Mouse (Mus musculus) ES-CJ7 (cell line): ENCODE measurements at regions not wholly inside any gene's neighbourhood (a gene's known extent, or its start where the extent isn't known, plus 50 kb on each side); places are given as distances from the start of the nearest gene placed in this dataset.
A peak's percentile ranks its signal among the peaks of the same experiment; 100 is the strongest.

ENCODE experiments used
- DNase-seq: peaks from one replicate; pipeline ENCODE4 v3.0.0; 2011; ENCODE audit warnings: low read depth, low spot score

DNA sequence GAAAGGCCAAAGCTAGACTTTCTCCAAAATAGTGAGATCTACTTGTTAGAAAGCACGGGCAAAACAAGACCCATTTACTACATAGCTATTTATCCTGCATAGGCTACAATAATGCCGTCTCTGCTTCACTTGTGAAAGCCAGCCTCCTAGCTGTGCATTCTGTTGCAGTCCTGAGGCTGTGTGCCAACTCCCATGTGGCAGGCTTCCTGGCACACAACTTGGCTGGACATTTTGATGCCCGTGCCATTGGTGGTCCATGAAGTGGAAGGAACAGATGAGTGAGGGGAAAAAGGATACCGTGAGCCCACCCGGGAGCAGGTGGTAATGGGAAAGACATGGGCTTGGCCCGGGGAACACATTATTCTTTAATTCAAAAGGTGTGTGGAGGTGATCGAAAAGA is 120.4 kb downstream of the Csl start:
- DNase-seq: no peak

DNA sequence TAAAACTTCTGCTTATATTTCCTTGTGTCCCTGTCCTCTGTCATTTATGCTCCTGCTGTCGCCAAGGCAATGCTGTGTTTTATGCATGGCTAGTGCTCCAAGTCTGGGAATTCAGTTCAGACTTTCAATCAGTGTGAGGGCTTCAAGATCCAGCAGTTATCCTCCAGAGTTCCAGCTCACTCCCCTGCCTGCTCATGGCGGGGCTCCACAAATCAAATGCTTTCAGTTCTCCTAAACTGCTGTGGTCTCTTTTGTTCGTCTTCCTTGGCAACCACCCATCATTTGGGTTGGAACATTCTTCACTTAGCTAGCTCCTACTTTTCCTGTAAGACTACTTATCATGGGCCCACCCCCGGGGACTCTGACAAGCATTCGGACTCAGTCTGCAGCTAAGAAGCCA is 120.0 kb downstream of the Csl start:
- DNase-seq: no peak

DNA sequence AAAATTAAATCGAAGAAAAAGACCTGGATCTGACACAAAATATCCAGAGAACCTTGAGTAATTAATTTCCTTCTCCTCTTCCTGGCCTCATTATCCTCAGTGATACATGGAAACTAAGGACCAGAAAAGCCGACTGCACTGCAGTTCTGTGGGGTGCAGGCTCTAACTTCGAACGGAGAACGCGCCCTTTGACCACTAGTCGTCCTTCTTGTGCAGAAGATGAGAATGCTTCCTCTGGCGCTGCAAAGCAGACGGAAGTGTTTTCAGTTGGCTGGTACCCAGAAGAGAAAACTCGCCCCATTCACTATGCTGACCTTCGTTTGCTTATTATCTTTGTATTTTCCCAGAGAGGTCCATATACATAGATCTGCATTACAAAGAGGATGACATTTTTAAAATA is 117.7 kb downstream of the Csl start:
- peak; percentile 65 for DNase-seq

DNA sequence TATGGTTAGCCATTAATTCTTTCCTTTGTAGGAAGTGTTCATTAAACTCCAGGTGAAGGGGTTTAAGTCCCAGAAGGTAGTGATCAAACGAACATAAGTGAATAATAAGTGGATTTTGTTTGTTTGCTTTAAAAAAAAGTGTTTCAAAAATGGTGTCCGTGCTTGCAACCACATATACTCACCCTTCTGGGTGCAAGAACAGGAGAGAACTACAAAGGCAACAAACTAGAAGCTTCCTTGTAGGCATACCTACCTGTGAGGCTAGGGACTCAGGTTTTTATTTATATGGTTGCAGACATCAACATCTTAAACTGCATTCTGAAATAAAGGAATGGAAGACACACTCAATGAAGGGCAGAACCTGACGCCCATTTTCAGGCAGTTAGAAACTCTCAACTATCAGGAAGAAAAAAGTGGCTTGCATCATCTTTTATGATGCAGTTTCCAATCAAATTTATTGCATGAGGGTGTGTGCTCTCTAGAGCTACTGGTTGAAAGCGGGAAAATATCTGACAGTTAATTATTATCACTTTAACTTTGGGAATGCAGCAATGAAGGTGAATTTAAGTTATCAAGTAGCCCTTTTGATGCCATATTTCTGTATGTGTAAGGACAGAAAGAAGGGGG is 117.1 kb downstream of the Csl start:
- no peak for DNase-seq

DNA sequence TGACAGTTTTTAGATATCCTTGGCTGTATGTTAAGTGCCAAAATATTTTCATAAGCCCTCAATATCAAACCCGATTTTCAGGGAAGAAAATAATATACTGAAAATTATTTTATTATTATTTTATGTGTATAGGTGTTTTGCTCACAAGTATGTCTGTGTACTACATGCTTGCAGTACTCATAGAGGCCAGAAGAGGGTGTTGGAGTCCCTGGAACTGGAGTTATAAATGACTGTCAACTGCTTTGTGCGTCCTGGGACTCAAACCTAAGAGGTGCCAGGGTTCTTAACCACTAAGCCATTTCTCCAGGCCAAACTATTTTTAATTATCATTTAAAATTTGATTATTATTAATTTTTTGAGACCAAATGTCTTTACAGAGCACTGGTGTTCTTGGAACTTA is 114.5 kb downstream of the Csl start:
- DNase-seq: peak; percentile 58

DNA sequence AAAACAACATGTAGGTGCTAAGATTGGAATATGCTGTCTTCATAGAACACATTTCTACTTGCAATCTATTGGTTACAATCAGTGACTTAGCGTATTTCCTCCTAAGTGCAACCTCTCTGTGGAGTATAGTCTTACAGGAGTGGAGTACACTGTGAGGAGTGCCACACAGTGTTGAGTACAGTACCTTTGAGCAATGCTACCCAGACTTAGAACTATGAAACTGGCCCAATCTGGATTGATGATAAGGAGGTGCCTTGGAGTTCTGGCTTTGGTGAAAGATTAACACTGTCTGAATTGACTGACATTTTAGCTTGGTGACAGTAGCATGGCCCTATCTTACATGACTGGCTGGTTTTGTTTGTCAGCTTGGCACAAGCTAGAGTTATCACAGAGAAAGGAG is 107.4 kb downstream of the Csl start:
- no peak for DNase-seq

DNA sequence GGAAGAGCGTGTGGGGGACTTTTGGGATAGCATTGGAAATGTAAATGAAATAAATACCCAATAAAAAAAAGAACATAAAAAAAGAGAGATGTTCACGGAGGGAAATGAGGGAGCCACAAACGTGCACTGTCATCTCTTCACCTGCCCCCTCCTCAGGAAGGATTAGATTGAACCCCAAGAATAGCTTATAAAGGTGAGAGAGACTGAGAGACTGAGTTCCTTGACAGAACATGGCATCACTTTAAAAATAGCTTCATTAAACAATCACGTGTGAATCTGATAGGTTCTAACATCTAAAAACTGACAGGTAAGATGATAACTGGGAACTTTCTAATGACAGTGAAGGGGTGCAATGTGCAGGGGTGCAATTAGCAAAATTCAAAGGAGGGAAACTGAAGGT is 105.2 kb downstream of the Csl start:
- DNase-seq: no peak

DNA sequence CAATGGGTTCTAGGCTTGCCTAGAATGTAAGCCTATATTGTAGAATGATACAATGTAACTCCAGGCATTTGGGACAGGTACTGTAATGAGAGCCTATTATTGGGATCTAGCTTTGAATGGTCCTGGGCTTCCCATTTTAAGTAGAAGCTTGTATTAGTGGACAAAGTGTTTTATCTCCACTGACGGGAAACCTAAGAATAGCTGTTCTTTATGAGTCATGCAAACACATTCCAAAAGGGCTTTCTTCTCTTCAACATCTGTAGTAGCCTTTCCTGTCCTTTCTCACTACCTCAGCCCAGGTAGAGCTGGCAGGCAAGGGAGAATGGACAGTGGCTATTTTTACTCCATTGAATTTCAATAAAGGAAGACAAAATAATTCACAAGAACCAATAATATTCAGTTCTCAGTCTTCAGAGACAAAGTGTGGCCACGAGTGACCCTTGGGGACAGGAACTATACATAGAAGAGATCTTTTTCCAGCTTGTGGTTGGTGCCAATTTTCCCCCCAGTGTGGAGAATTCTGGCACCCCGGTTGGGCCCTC is 82.8 kb downstream of the Csl start:
- DNase-seq: no peak

DNA sequence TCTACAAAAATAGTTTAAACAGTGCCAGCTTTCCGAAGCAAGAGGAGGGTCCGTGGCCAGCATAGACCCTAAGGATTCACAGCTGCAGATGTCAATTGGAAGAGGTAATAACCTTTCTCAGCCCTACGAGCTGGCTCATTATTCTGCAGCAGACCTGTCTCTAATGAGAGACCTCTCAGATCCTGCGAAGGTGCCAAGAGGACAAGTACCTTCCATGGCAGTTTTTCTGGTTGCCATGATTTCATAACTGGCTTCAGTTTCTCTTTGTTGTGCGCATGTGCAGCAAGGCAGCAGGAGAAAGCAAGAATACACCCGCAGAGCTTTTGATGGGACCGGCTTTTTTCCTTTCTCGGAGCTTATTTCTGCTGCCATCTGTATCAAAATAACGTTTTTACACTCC is 81.4 kb downstream of the Csl start:
- no peak for DNase-seq

DNA sequence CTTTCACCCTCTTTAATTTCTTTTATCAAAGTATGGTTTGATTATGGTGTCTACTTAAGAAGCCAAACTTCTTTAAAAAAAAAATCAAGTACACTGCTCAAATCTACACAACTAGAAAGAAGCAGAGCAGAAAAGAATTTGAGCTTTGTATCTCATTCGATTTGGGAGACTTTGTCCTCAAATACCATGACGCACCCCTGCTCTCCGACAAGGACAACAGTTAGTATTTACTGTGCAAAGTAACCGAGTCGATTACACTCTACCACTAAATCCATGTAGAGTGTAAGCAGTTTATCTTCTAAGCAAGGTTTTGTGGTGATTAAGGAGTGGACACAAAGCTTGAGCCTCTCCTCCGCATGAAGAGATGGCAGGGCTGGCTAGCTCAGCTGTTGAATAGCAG is 79.6 kb downstream of the Csl start:
- DNase-seq: no peak

DNA sequence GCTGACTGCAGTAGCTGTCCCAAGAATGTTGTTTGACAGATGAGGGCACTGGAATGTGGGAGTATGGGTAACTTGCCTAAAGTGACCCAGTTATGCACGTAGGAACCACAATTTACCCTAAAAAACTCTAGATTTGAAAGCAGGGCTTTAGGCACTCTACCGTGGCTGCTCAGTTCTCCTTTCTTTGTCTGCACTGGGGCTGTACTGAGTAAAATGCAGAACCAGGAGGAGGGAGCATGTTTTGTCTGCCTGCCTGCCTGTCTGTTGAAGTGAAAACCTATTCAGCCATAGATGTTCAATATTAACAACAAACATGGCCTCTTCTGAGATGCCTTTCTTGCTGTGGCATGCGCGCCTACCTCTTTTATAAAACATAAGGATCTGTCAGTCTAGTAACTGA is 77.5 kb downstream of the Csl start:
- DNase-seq: no peak

DNA sequence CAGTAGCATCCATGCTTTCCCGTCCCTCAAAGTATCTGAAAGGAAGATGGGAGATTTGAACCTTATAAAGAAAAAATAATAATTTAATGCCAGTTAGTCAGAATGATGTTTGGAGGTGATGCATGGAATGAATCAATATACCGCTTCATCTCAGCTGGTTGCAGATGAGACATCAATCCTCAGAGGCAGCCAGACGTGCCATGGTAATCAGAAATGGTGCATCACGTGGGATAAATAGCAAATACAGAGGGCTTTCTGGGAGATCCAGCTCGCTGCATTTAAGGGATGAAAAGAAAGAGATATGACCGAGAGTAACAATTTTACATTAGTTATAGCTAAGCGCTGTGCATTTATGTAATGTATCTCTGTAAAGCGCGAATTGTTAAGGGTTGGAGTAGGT is 77.1 kb downstream of the Csl start:
- DNase-seq: no peak

DNA sequence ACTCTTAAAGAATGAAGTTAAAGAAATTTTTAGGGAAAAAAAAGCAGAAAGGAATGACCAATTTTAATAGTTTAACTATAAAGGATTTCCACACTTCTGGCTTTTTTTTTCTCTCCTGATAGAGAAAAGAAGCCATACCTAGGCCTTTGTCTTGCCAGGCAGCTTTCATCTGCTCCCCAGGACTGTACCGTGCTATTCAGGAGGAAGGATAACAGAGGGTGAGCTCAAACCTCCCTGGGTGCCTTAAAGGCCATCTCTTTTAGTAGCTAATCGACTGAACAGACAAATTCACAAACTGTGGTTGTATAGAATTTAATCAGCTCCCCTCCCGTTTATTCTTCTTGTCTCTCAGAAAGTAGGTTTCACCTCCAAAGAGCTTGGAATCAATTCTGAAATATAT is 76.1 kb downstream of the Csl start:
- DNase-seq: no peak

DNA sequence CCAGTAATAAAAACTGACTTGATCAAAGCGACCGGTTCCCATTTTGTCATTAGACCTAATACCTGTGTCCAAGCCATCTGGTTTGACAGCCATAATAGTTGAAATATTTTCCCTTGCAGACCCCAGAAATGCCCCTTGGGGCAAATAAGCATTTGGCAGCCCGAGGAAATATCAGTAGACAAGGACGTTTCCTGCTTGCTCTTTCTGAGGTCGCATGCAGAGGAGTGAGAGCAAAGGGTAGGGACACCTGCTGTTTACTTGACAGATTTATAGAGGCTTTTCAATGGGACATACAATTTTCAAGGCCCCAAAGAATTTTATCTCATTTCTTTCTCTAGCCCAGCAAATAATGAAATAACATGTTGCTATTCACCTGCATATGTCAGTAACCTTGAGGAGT is 73.5 kb downstream of the Csl start:
- no peak for DNase-seq

DNA sequence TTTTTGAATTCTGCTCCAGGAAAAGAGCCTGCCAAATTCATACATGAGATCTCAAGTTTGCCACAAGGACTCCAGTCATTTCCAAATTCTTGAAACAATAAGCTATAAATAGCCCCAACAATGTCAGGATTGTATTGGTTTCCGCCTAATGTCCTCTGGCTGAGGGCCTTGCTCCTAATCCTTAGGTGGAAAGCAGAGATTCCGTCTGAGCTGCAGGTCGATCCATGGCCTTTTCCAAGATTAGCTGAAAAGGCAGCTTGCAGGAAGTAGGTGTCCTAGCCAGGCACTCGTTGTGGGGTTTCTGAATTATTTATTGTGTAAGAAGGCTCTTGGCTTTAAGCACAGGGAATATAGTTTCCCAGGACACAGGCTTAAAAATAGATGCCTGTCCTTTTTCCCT is 72.4 kb downstream of the Csl start:
- no peak for DNase-seq

DNA sequence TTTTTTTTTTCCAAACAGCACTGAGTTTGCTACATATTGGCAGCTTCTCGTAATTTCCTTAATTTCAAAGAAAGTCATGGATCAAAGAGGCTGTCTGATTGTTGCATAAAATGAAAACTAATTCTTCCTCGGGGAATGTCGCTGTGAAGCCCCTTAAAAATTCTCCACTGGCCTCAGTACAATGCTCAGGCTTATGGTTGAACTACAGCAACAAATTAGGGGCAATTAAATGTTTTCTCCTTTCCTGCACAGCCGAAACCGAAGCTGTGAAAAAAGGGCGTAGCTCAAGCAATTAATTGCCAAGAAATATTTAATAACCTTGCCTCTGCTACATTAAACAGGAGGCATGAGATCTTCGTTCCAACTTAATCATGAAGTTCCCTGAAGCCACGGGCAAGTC is 61.8 kb downstream of the Csl start:
- no peak for DNase-seq

DNA sequence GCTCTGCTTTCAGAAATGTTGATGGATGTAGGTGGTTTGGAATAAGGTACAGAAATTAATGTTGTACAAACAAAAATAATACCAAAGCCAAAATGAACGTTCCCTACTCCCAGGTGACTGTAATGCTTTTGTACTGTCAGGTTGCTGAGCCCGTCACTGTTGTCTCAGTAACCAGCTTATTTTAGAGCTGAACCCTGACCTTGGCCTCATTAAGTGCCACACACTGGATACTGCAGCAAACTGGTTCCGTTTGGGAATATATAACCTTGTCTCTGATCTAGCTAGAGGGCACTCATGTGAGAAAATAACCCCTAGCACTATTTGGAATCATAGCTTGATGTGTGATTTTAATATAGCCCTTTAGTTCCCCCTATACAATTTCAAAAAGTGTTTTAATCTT is 60.0 kb downstream of the Csl start:
- no peak for DNase-seq

DNA sequence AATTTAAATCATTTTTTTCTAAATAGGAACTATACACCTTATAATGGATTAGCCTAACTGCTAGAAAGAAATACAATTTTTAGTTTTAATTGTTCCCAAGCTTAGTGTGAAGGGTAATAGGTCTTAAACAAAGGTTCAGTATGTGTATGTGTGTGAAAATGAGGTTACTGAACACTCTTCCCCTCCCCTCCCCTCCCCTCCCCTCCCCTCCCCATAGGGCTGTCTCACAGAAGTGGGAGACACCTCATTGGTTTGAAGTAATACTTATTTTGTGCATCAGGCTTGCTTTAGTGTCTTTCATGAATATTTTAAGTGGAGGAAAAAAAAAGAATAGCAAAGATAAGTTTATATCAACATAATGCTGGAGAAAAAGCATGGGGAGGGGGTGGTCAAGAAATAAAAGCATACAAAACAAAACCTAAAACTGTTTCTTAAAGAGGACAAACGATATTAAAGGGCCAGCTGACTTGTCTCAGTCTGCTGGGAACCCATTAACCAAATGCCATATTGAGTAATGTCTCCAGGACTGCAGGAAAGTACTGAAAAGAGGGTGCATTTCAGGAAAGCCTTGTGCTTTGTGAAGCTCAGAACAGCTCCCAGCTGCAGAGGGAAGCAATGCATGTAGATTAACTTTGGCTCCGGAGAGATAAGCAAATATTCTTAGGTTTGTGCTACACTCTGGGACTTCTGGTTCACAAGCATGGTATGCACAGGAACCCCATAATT is 59.2 kb downstream of the Csl start:
- DNase-seq: no peak
